Mouse (Mus musculus): ENCODE measurements around the gene Pdk3. TPM values are rescaled to one million over a fixed set of nuclear protein-coding genes. Genes with fewer than 3 reads are reported as not detected.

Gene Pdk3
- polyA plus RNA-seq, 1 experiment = 29.0 TPM

DNA sequence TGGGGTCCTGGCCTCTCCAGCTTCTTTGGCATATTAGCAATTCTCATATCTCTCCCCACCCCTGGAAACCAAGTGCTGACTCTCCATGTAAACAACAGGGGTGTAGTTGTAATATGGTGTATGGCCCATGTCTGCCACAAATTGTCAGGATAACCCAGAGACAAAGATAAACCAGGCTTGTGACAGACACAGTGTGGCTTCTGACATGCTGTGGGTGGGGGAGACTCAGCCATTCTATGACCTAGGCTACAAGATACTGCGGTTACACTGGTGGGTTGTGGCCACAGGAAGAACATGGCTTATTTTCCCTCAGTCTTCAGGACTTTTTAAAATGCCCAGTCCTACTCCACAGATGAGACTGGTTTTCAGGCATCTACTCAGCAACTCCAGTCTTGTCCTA lies 82.8 kb downstream of the Pdk3 start:
- H3K27ac ChIP-seq (ENCODE audit: insufficient read depth, low read length) = no peak overlapping the region
- H3K4me3 ChIP-seq (replicated peaks; ENCODE audit: insufficient read depth, low read depth, low read length) = no peak overlapping the region
- 92% methylated on average over 1 of the region's 1 CpGs for WGBS
- H3K27me3 ChIP-seq (ENCODE audit: control insufficient read depth, insufficient read depth, low read length) = no peaks in the 10 kb centered on the region
- no peak for DNase-seq
- no peaks in the 10 kb centered on the region for H3K4me1 ChIP-seq (ENCODE audit: control insufficient read depth, insufficient read depth, low read length)
- TF ChIP-seq CTCF (IDR thresholded peaks at IDR 0.05; ENCODE audit: borderline replicate concordance, insufficient read depth, low read depth, low read length) = no peak
- TF ChIP-seq POLR2A (IDR thresholded peaks at IDR 0.05; ENCODE audit: borderline replicate concordance, insufficient read depth, low read length) = no peak

DNA sequence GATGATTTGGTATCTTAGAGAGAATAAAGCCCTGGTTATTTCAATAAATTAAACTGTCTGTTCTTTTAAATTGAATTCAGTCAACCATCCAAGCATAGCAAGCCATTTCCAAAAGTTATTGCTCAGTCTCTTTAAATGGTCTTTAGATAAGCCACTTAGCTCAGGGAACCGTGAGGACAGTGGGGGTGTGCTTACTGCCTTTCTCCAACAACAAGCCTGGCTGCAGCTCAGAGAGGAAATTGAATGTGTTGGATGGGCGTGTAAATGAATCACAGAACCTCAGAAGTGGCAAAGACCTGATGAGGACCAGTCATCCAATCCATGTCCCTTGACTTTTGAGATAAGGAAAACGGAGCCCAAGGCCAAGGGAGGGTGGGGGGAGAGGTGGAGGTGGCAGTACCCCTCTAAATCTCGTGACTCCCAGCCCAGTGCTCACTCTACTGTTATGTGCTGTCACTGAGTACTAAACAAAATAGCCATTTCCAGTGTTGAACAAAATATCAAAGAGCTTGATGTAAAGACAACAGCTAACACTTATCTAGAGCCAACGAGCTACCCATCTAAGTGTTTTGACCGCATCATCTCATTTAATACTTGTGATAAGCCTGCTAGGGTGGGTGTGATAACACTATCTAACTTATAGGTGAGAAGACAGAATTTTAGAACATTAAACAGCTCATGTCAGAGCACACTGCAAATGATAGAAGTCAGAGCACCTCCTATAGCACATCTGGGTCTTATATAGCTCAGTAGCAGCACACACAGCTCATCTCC lies 98.8 kb downstream of the Pdk3 start:
- H3K4me1 ChIP-seq (ENCODE audit: control insufficient read depth, insufficient read depth, low read length) = no peaks in the 10 kb centered on the region
- WGBS = 70% methylated on average over 6 of the region's 6 CpGs
- DNase-seq = no peak
- no peaks in the 10 kb centered on the region for H3K27me3 ChIP-seq (ENCODE audit: control insufficient read depth, insufficient read depth, low read length)
- H3K4me3 ChIP-seq (replicated peaks; ENCODE audit: insufficient read depth, low read depth, low read length) = no peak overlapping the region
- H3K27ac ChIP-seq (ENCODE audit: insufficient read depth, low read length) = no peak overlapping the region
- TF ChIP-seq POLR2A (IDR thresholded peaks at IDR 0.05; ENCODE audit: borderline replicate concordance, insufficient read depth, low read length) = no peak
- no peak for TF ChIP-seq CTCF (IDR thresholded peaks at IDR 0.05; ENCODE audit: borderline replicate concordance, insufficient read depth, low read depth, low read length)

- TF ChIP-seq POLR2A (IDR thresholded peaks at IDR 0.05; ENCODE audit: borderline replicate concordance, insufficient read depth, low read length) = no peak
- no peak for TF ChIP-seq CTCF (IDR thresholded peaks at IDR 0.05; ENCODE audit: borderline replicate concordance, insufficient read depth, low read depth, low read length)
- Histone ChIP-seq H3K4me1 (ENCODE audit: control insufficient read depth, insufficient read depth, low read length) (no peaks in the 10 kb centered on the region), H3K27me3 (ENCODE audit: control insufficient read depth, insufficient read depth, low read length) (no peaks in the 10 kb centered on the region), H3K27ac (ENCODE audit: insufficient read depth, low read length) (no peak overlapping the region), H3K4me3 (replicated peaks; ENCODE audit: insufficient read depth, low read depth, low read length) (no peak overlapping the region)
- no peak for DNase-seq
Observed at GRCm38 (mm10) chrX:93732407-93732806, 99.6 kb downstream of the Pdk3 start.

- Histone ChIP-seq H3K4me1 (ENCODE audit: control insufficient read depth, insufficient read depth, low read length) (no peaks in the 10 kb centered on the region), H3K27me3 (ENCODE audit: control insufficient read depth, insufficient read depth, low read length) (no peaks in the 10 kb centered on the region), H3K27ac (ENCODE audit: insufficient read depth, low read length) (no peak overlapping the region), H3K4me3 (replicated peaks; ENCODE audit: insufficient read depth, low read depth, low read length) (no peak overlapping the region)
- TF ChIP-seq POLR2A (IDR thresholded peaks at IDR 0.05; ENCODE audit: borderline replicate concordance, insufficient read depth, low read length) (no peak), CTCF (IDR thresholded peaks at IDR 0.05; ENCODE audit: borderline replicate concordance, insufficient read depth, low read depth, low read length) (no peak)
- DNase-seq = no peak
- WGBS = 74% methylated on average over 8 of the region's 8 CpGs
Observed at GRCm38 (mm10) chrX:93730854-93731253, 101.1 kb downstream of the Pdk3 start.

- Histone ChIP-seq H3K27me3 (ENCODE audit: control insufficient read depth, insufficient read depth, low read length) (no peaks in the 10 kb centered on the region), H3K4me3 (replicated peaks; ENCODE audit: insufficient read depth, low read depth, low read length) (no peak overlapping the region), H3K27ac (ENCODE audit: insufficient read depth, low read length) (no peak overlapping the region), H3K4me1 (ENCODE audit: control insufficient read depth, insufficient read depth, low read length) (no peaks in the 10 kb centered on the region)
- TF ChIP-seq POLR2A (IDR thresholded peaks at IDR 0.05; ENCODE audit: borderline replicate concordance, insufficient read depth, low read length) (no peak), CTCF (IDR thresholded peaks at IDR 0.05; ENCODE audit: borderline replicate concordance, insufficient read depth, low read depth, low read length) (no peak)
- WGBS = 96% methylated on average over 1 of the region's 1 CpGs
- no peak for DNase-seq
Observed at GRCm38 (mm10) chrX:93729529-93729928, 102.5 kb downstream of the Pdk3 start.

Other genes with a start within 250 kb of the Pdk3 start
- gene Pola1, start 200.0 kb downstream of the Pdk3 start, polyA plus RNA-seq (2012; rRNA removed) = 2.8 and 3.3 TPM in 2 replicates
- 20.8 and 24.3 TPM in 2 replicates for gene Pcyt1b, start 177.3 kb downstream of the Pdk3 start, polyA plus RNA-seq (2012; rRNA removed)
- gene AU015836, start 136.5 kb upstream of the Pdk3 start, polyA plus RNA-seq (2012; rRNA removed) = not detected in 2 replicates